Mouse (Mus musculus): ENCODE measurements around the gene Sept1. TPM values are rescaled to one million over a fixed set of nuclear protein-coding genes. Genes with fewer than 3 reads are reported as not detected.

The Sept1 gene
- total and polyA plus RNA-seq, 3 experiments, result 30.6 to 116 TPM; not detected in 1

DNA sequence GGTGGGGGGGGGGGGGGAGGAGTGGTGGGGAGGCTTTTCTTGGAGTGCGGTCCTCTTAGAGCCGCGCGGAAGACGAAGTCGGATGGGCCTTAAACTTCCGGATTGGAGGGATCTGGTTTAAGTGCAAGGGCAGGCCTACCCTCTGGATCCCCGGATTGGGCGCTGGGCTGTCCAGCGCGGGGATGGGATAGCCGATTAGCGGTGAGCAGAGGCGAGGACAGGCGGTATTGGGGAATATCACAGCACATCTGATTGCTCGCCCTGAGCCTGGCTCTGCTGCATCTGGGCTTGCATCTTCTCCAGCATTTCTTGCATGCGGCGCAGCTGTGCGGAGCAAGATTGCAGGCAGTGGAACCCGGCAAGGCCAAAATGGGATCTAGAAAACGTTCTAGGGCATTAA is 18.4 kb downstream of the Sept1 start:
- Histone ChIP-seq H3K4me3 (ENCODE audit: control insufficient read depth in 1 of 2, insufficient read depth in 1 of 2, low read depth in 2 of 2, low read length in 2 of 2) (no peak overlapping the region), H3K4me1 (ENCODE audit: control insufficient read depth in 1 of 2, insufficient read depth in 2 of 2, low read length in 2 of 2) (peaks cover 23 to 47% of the 10 kb centered on the region in 2 experiments), H3K27me3 (ENCODE audit: control insufficient read depth in 1 of 2, insufficient read depth in 2 of 2, low read length in 2 of 2) (no peaks in the 10 kb centered on the region), H3K9ac (ENCODE audit: control insufficient read depth, low read depth, low read length, poor library complexity, severe bottlenecking) (no peak overlapping the region), H3K36me3 (ENCODE audit: control insufficient read depth in 1 of 2, insufficient read depth in 2 of 2, low read length in 2 of 2) (peaks cover 0 to 28% of the 10 kb centered on the region in 2 experiments; a peak in 2 of 4 replicates), H3K27ac (ENCODE audit: control insufficient read depth, low read depth, low read length) (no peak overlapping the region), H3K79me2 (ENCODE audit: control insufficient read depth, insufficient read depth, low read length, poor library complexity) (peaks cover 3% of the 10 kb centered on the region), H3K9me3 (replicated peaks; ENCODE audit: insufficient read depth, low read length) (no peaks in the 10 kb centered on the region)
- DNase-seq (ENCODE audit: low read depth, low spot score), result no peak
- no peak for TF ChIP-seq ZMIZ1 (IDR thresholded peaks at IDR 0.05; ENCODE audit: low read depth, low read length)
- no peak for TF ChIP-seq SIN3A (IDR thresholded peaks at IDR 0.05; ENCODE audit: low read length)
- TF ChIP-seq ZNF384 (IDR thresholded peaks at IDR 0.05; ENCODE audit: low read depth, low read length), result no peak
- no peak for TF ChIP-seq MAZ (IDR thresholded peaks at IDR 0.05; ENCODE audit: low read depth, low read length)
- TF ChIP-seq ZC3H11A (IDR thresholded peaks at IDR 0.05; ENCODE audit: low read depth, low read length), result no peak
- TF ChIP-seq ELF1 (IDR thresholded peaks at IDR 0.05; ENCODE audit: low read depth, low read length), result no peak
- TF ChIP-seq GATA1 (IDR thresholded peaks at IDR 0.05; ENCODE audit: low read depth, low read length), result no peak
- TF ChIP-seq TBP (IDR thresholded peaks at IDR 0.05; ENCODE audit: low read depth, low read length), result no peak
- TF ChIP-seq GABPA (IDR thresholded peaks at IDR 0.05; ENCODE audit: low read depth, low read length), result no peak
- TF ChIP-seq EP300 (IDR thresholded peaks at IDR 0.05; ENCODE audit: low read depth in 1 of 2, low read length in 2 of 2), result no peak
- TF ChIP-seq UBTF (IDR thresholded peaks at IDR 0.05; ENCODE audit: borderline replicate concordance, insufficient read depth, low read depth, low read length), result no peak
- no peak for TF ChIP-seq ZKSCAN1 (IDR thresholded peaks at IDR 0.05; ENCODE audit: low read depth, low read length)
- TF ChIP-seq BHLHE40 (IDR thresholded peaks at IDR 0.05; ENCODE audit: borderline replicate concordance, low read depth, low read length), result no peak
- no peak for TF ChIP-seq KAT2A (conservative IDR thresholded peaks at IDR 0.05; ENCODE audit: low read depth, low read length)
- no peak for TF ChIP-seq MAX (IDR thresholded peaks at IDR 0.05; ENCODE audit: low read length)

GRCm38 (mm10) chr7:127213930-127214329 is 19.0 kb downstream of the Sept1 start:
- H3K27ac ChIP-seq (ENCODE audit: control insufficient read depth, low read depth, low read length), result no peak overlapping the region

More at GRCm38 (mm10) chr7:127213930-127214329, 19.0 kb downstream of the Sept1 start:
- TF ChIP-seq TAL1 (IDR thresholded peaks at IDR 0.05; ENCODE audit: low read length) (no peak), MEF2A (IDR thresholded peaks at IDR 0.05; ENCODE audit: extremely low read depth, insufficient replicate concordance, low read depth, low read length, poor library complexity, severe bottlenecking) (no peak), MYC (IDR thresholded peaks at IDR 0.05; ENCODE audit: low read depth, low read length) (no peak), E2F4 (IDR thresholded peaks at IDR 0.05; ENCODE audit: borderline replicate concordance, low read depth, low read length) (no peak), NRF1 (IDR thresholded peaks at IDR 0.05; ENCODE audit: insufficient read depth, low read depth, low read length, poor library complexity, severe bottlenecking) (no peak), KAT2A (conservative IDR thresholded peaks at IDR 0.05; ENCODE audit: low read depth, low read length) (no peak), GABPA (IDR thresholded peaks at IDR 0.05; ENCODE audit: low read depth, low read length) (no peak), RAD21 (IDR thresholded peaks at IDR 0.05; ENCODE audit: low read depth, low read length) (no peak), JUND (IDR thresholded peaks at IDR 0.05; ENCODE audit: low read depth, low read length) (no peak), ZNF384 (IDR thresholded peaks at IDR 0.05; ENCODE audit: low read depth, low read length) (no peak)
- Histone ChIP-seq H3K36me3 (ENCODE audit: control insufficient read depth in 1 of 2, insufficient read depth in 2 of 2, low read length in 2 of 2) (peaks cover 0 to 24% of the 10 kb centered on the region in 2 experiments; a peak in 2 of 4 replicates), H3K9ac (ENCODE audit: control insufficient read depth, low read depth, low read length, poor library complexity, severe bottlenecking) (no peak overlapping the region), H3K27me3 (ENCODE audit: control insufficient read depth in 1 of 2, insufficient read depth in 2 of 2, low read length in 2 of 2) (no peaks in the 10 kb centered on the region), H3K4me3 (ENCODE audit: control insufficient read depth in 1 of 2, insufficient read depth in 1 of 2, low read depth in 2 of 2, low read length in 2 of 2) (no peak overlapping the region), H3K79me2 (ENCODE audit: control insufficient read depth, insufficient read depth, low read length, poor library complexity) (peaks cover 3% of the 10 kb centered on the region), H3K4me1 (ENCODE audit: control insufficient read depth in 1 of 2, insufficient read depth in 2 of 2, low read length in 2 of 2) (peaks cover 17 to 41% of the 10 kb centered on the region in 2 experiments), H3K9me3 (replicated peaks; ENCODE audit: insufficient read depth, low read length) (no peaks in the 10 kb centered on the region)
- no peak for DNase-seq (ENCODE audit: low read depth, low spot score)

Measured in MEL (cell line).